ENCODE assay signal across 7 mouse cellular contexts in the genomic region with DNA sequence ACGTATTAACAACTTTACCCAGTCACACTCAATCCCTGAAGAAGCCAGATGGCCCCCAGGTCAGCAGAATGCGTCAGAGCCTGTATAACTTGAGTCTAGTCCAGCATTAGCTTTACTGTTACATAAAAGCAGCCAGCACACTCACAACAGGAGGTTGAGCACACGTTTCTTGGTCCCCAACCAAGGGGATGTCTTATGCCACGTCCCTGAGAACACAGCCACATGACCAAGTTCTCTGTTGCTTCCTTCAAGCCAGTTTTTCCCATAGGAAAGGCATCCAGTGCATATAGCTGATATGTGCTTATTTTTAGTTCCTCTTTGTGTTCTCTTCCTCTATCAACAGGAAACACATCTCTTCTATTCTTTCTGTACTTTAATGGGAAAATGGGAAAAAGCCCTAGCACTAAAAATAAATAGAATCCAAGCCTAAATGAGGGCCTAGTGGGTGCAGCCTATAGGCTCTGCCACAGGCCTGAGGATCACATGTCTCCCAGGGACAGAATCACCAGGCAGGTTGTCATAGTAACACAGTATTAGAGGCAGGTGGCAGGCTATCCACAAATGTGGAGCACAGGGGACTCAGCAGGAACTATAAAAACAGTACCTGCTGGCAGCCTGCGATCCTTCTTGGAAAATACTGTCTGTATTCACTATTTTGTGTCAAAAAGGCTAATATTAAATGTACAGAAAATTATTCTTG.
A peak's percentile ranks its signal among the peaks of the same experiment; 100 is the strongest.
DNase-seq lines count a peak whose midpoint lies in the region; TF ChIP-seq lines count a peak whose summit lies in the region.

No protein-coding gene starts in this region.

- H3K27ac ChIP-seq in MEL (ENCODE audit: control insufficient read depth, low read depth, low read length): no peak overlapping the region
- H3K27ac ChIP-seq in forebrain, embryonic 10.5 days: peak overlapping the region; percentile 51; the same call in 1 of the 2 replicates

- no peaks in the 10 kb centered on the region for H3K79me2 ChIP-seq in MEL (ENCODE audit: control insufficient read depth, insufficient read depth, low read length, poor library complexity)

- TF ChIP-seq RAD21 in MEL (IDR thresholded peaks at IDR 0.05; ENCODE audit: low read depth, low read length): no peak

- intact Hi-C loops in left cerebral cortex, postnatal 25 days (cut with DNase I): no loop called here

- no peak overlapping the region for H3K9ac ChIP-seq in MEL (ENCODE audit: control insufficient read depth, low read depth, low read length, poor library complexity, severe bottlenecking)

- peak; percentile 32 to 55; a peak in 2 of 4 replicates for TF ChIP-seq EP300 in MEL (IDR thresholded peaks at IDR 0.05; ENCODE audit: low read depth in 1 of 2, low read length in 2 of 2)

- H3K27me3 ChIP-seq in MEL (ENCODE audit: control insufficient read depth in 1 of 2, insufficient read depth in 2 of 2, low read length in 2 of 2): no peaks in the 10 kb centered on the region
- no peaks in the 10 kb centered on the region for H3K27me3 ChIP-seq in forebrain, embryonic 10.5 days (ENCODE audit: poor library complexity, severe bottlenecking)

- TF ChIP-seq CTCF in MEL (IDR thresholded peaks at IDR 0.05 in 2 of 3, conservative IDR thresholded peaks at IDR 0.05 in 1 of 3; ENCODE audit: control insufficient read depth in 1 of 3, insufficient read depth in 1 of 3, low read depth in 2 of 3, low read length in 3 of 3, poor library complexity in 1 of 3, severe bottlenecking in 1 of 3): no peak

- peak; percentile 2 for DNase-seq in 3T3-L1 (ENCODE audit: low read depth, low spot score)
- peak; percentile 11 for DNase-seq in MEL (ENCODE audit: low read depth, low spot score)
- DNase-seq in forebrain, embryonic 10.5 days (ENCODE audit: extremely low spot score, low spot score): no peak
- DNase-seq in left cerebral cortex, postnatal 25 days (ENCODE audit: low spot score in 2 of 2): peak; percentile 58 to 70
- DNase-seq in right cerebral cortex, postnatal 36 days (ENCODE audit: low spot score in 2 of 2): peak; percentile 18 to 30
- DNase-seq in adrenal gland, postnatal 4 days (ENCODE audit: low spot score in 2 of 2): no peak
- DNase-seq in heart, adult 9 months (ENCODE audit: low spot score in 2 of 2): no peak

- WGBS in forebrain, embryonic 10.5 days: 43% methylated on average over 5 of the region's 5 CpGs

- H3K9me3 ChIP-seq in MEL (replicated peaks; ENCODE audit: insufficient read depth, low read length): no peaks in the 10 kb centered on the region
- no peaks in the 10 kb centered on the region for H3K9me3 ChIP-seq in forebrain, embryonic 10.5 days

- peaks cover 6 to 15% of the 10 kb centered on the region in 2 experiments for H3K4me1 ChIP-seq in MEL (ENCODE audit: control insufficient read depth in 1 of 2, insufficient read depth in 2 of 2, low read length in 2 of 2)
- H3K4me1 ChIP-seq in forebrain, embryonic 10.5 days: peaks cover 13% of the 10 kb centered on the region

- H3K36me3 ChIP-seq in MEL (ENCODE audit: control insufficient read depth in 1 of 2, insufficient read depth in 2 of 2, low read length in 2 of 2): peaks cover 0 to 14% of the 10 kb centered on the region in 2 experiments; a peak in 2 of 4 replicates
- H3K36me3 ChIP-seq in forebrain, embryonic 10.5 days (replicated peaks): no peaks in the 10 kb centered on the region

- no peak for TF ChIP-seq POLR2A in MEL (IDR thresholded peaks at IDR 0.05; ENCODE audit: control insufficient read depth in 1 of 2, insufficient read depth in 1 of 2, low read depth in 1 of 2, low read length in 2 of 2, poor library complexity in 1 of 2)

- H3K4me3 ChIP-seq in MEL (ENCODE audit: control insufficient read depth in 1 of 2, insufficient read depth in 1 of 2, low read depth in 2 of 2, low read length in 2 of 2): no peak overlapping the region
- H3K4me3 ChIP-seq in forebrain, embryonic 10.5 days: no peak overlapping the region

TF ChIP-seq in MEL, 35 proteins besides CTCF, POLR2A, EP300 and RAD21:
- TF ChIP-seq MAZ (IDR thresholded peaks at IDR 0.05; ENCODE audit: low read depth, low read length) (no peak), UBTF (IDR thresholded peaks at IDR 0.05; ENCODE audit: borderline replicate concordance, insufficient read depth, low read depth, low read length) (no peak), ZC3H11A (IDR thresholded peaks at IDR 0.05; ENCODE audit: low read depth, low read length) (no peak), MEF2A (IDR thresholded peaks at IDR 0.05; ENCODE audit: extremely low read depth, insufficient replicate concordance, low read depth, low read length, poor library complexity, severe bottlenecking) (peak; percentile 40; the same call in 1 of the 2 replicates), TCF12 (IDR thresholded peaks at IDR 0.05; ENCODE audit: low read depth, low read length) (0 out of 2 replicates have a peak, but pooled peaks have one; percentile 17), GATA1 (IDR thresholded peaks at IDR 0.05; ENCODE audit: low read depth, low read length) (0 out of 2 replicates have a peak, but pooled peaks have one; percentile 5), ZNF384 (IDR thresholded peaks at IDR 0.05; ENCODE audit: low read depth, low read length) (no peak), HCFC1 (IDR thresholded peaks at IDR 0.05; ENCODE audit: low read depth, low read length) (no peak), POLR2AphosphoS2 (IDR thresholded peaks at IDR 0.05; ENCODE audit: low read length) (no peak), SIN3A (IDR thresholded peaks at IDR 0.05; ENCODE audit: low read length) (no peak), RCOR1 (IDR thresholded peaks at IDR 0.05; ENCODE audit: low read depth, low read length) (no peak)

Comparison
In these comparisons a context has a peak if more than half of its experiments do, and no peak if none do; other contexts are left out.
1. DNase-seq: peak in 3T3-L1 (single experiment), MEL (single experiment), left cerebral cortex, postnatal 25 days (2 of 2) and right cerebral cortex, postnatal 36 days (2 of 2); none in forebrain, embryonic 10.5 days (single experiment), adrenal gland, postnatal 4 days (0 of 2) and heart, adult 9 months (0 of 2).